Mouse (Mus musculus) fat pad, adult 2 months (tissue): ENCODE results near the gene Tmem117.

Source experiments
- DNase-seq: peaks from one replicate; pipeline ENCODE4 v3.0.0-alpha.2; 2011; ENCODE audit warnings: low read depth, low spot score; ENCODE audit errors: extremely low read depth

Gene Tmem117

GRCm38 (mm10) chr15:95135926-95136609 lies 507.0 kb downstream of the Tmem117 start:
- no peak for DNase-seq

- DNase-seq = no peak
Measured at GRCm38 (mm10) chr15:95137018-95137810, 508.2 kb downstream of the Tmem117 start.

- DNase-seq = no peak
Measured at GRCm38 (mm10) chr15:95138709-95139409, 509.8 kb downstream of the Tmem117 start.

- DNase-seq = no peak
Measured at GRCm38 (mm10) chr15:95144131-95144530, 515.1 kb downstream of the Tmem117 start.

- no peak for DNase-seq
Measured at GRCm38 (mm10) chr15:95145118-95145517, 516.1 kb downstream of the Tmem117 start.
